Mouse (Mus musculus) left cerebral cortex, adult 9 months (tissue): ENCODE results near the gene Olfr1135.

Experiments
- DNase-seq, 2 experiments: peaks; one replicate each; pipeline ENCODE4 v3.0.0; 2022; ENCODE audit warnings: low spot score in 2 of 2

Olfr1135 gene

DNA sequence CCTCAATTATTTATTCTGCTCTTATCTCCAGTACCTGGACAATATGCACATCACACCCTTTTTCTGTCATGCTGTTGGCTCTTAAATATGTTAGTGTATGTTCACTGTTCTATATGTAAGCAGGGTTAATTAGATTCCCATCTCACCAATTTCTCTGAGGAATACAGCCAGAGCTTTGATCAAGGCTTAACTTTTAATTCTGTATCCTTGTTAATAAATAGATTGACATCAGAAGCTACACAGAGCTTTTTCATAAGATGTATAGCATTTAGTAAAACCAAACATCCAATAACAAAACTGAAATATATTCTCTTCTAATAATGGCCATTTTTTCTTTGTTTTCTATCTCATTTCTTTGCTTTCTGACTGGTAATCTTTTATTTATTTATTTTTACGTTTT, at the start of gene Olfr1135:
TSS of gene Olfr1135 (minus strand) at position 101 of the 400 bp plus-strand sequence.
- DNase-seq, result no peak

DNA sequence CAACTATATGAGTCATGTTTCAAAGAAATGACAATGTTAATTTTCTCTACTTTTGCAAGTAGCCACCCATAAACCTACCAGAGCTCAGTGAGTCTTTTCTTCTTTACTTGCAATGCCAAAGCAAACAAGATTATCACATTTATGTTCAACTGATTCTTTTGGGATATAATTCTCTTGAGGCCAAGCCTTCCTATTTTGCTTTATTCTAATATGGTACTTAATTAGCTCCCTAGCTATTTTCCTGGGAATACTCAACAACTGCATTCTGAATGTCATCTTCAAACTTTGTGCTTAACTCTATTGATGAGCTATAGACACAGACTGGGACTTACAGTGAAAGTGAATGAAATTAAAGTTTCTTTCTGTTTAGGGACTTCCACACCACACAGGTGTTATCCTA, 39.6 kb upstream of the Olfr1135 start, which contains the start of gene Olfr1137:
TSS of gene Olfr1137 (minus strand) at position 101 of the 400 bp plus-strand sequence.
- DNase-seq, result no peak

DNA sequence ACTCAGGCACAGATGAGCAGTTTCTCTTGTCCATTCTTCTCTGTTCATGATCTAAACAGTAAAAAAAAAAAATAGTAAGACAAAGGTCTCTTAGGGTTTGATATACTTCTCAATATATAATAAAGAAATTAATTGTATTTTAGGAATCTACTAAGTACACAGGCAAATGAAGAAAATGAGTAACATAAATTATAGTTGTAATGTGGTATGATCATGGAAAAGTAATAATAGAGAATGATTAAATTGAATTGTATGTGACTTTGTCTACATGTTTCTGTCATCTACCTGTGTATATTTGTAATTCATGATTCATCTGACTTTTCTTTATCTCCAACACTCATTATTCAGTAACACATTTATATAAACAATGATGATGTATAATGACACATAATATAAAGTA, 20.4 kb upstream of the Olfr1135 start, which contains the start of gene Olfr1136:
TSS of gene Olfr1136 (minus strand) at position 101 of the 400 bp plus-strand sequence.
- DNase-seq, result no peak

DNA sequence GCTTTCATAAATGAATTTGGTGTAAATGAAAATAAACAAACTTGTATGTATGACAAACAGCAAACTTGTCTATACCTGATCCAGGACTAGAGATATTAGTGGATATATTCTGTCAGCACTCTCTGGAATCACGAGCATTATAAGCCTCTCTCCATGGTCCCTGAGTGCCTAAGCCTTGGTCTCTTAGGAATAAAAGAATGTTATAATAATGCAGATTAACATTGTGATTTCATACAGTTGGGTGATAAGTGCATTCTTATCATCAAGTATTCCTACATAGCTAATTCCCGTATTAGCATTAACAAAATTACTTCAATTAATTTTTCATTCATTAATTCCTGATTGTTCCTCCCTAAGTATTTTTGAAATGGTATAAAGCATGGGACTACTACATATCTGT, 15.1 kb downstream of the Olfr1135 start, which contains the start of gene Olfr1134:
TSS of gene Olfr1134 (minus strand) at position 101 of the 400 bp plus-strand sequence.
- DNase-seq, result no peak

DNA sequence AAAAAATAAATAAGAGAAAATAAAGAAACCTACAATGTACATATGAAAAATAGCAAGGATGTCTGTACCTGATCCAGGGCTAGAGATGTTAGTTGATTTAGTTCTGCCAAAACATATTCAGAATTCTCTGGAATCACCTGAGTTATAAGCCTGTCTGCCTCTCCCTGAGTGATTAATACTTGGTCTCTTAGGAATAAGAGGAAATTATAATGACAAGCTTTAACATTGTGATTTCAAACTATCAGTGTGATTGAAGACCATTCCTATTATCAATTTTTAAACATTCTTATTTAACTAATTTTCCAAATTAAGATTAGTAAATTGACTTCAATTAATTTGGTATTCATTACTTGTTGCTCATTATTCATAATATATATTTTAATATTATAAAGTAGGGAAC, 26.2 kb downstream of the Olfr1135 start, which contains the start of gene Olfr1133:
TSS of gene Olfr1133 (minus strand) at position 101 of the 400 bp plus-strand sequence.
- no peak for DNase-seq

DNA sequence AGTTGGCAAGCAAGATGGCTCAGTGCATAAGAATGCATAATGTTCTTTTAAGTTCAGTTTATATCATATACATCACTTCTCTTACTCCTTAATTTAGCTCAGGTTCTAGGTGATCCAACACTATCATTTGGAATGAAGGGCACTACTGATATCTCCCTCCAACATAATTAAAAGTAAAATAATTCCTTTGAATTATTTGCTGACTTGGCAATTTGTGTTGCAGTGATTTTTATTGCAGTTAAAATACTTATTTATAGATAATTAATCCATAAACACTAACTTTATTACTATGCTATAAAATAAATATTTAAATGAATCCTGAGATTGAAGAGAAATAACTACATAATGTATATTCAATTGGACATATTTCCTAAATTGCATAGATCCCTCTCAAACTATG, 31.0 kb downstream of the Olfr1135 start:
- DNase-seq, result no peak

DNA sequence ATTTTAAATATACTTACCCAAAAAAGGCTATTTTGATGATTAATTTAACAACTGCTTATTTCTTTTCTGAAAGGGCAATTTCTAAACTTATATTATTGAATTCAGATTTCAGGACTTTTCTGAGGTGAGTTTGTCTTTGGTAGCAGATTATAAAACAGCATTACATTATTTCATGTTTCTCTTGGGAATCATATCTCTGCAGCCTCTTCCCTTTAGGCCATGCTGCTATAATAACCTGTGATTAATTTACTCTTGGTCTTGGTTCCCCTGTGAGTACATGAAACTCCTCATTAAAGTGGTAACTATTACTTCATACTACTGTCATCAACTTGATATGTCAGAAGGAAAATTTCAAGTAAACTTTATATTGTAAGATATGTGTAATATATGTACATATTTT, 36.0 kb downstream of the Olfr1135 start, which contains the start of gene Olfr1132:
TSS of gene Olfr1132 (minus strand) at position 101 of the 400 bp plus-strand sequence.
- DNase-seq, result no peak

DNA sequence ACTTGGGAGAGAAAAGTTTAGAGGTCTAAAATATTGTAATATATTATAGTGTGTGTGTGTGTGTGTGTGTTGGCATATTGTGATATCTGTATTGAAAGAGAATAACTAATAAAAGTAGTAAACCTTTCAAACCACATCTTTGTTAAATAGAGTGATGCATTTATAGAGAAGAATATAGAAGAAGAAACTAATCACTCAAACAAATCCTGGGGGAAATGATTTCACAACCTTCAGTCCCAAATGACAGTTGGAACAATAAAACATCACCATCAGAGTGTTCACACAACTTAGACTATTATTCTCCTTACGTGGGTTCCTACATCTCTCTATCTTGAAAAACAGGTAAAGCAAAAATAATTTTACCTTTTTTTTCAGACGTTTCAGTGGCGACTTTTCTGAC, 46.7 kb downstream of the Olfr1135 start, which contains the start of gene Olfr1131:
TSS of gene Olfr1131 (plus strand) at position 301 of the 400 bp plus-strand sequence.
- no peak for DNase-seq
